Mouse (Mus musculus) cerebellum, adult 11-12 months (tissue): Measurements from ENCODE around the gene Plagl2.

ENCODE experiments used
- DNase-seq: peaks from one replicate; pipeline ENCODE4 v3.0.0; 2022

Gene Plagl2

DNA sequence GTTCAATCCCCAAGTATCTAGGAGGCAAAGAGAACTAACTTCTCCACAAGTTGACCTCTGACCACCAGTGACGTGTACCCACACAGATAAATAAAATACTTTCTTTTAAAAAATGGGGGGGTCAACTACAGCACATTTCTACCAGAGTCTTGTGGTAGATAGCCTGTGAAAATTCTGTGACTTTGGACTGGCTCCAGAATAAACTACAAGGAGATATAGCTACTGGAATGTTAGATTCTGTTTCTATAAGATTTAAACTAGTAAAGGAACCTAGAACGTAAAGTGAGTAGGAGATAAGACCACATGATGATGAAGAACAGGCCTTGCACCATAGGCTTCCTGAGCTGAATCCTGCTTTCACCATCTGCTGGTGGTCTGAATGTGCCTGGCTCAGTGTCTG, 53.4 kb downstream of the Plagl2 start:
- no peak for DNase-seq

DNA sequence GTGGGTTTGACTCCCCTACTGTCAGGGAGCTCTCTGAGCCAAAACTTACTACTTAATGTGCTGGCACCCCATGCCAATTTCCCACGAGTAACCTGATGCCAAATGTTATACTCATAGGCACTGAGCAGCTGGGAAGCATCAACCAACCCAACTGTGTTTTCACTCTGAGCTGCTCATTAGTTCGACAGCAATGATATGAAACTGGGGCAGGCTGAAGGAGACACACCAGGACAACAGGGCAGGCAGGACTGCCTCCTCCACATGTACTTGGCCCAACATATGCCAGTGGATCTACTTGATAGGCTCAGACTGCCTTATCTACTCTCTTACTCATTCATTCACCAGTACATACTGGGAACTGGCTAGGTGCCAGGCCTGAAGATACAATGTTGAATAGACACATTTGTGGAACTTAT, 55.0 kb downstream of the Plagl2 start:
- no peak for DNase-seq

DNA sequence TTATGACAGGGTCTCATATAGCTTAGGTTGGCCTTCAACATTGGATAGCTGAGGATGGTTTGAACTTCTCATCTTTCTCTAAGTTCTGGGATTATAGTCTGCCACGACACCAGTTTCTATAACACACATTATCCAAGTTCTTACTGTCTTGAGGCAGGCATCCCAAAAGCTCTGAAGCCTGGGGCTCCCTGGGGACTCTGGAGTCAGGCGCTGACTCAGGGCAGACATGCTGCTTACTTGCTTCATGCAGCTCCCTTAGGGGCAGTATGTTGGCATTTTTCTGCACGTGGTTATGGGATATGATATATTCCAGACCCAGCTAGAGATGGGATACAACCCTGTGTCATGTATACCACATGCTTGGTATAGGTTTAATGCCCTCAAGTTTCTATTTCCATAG, 61.3 kb downstream of the Plagl2 start:
- no peak for DNase-seq

DNA sequence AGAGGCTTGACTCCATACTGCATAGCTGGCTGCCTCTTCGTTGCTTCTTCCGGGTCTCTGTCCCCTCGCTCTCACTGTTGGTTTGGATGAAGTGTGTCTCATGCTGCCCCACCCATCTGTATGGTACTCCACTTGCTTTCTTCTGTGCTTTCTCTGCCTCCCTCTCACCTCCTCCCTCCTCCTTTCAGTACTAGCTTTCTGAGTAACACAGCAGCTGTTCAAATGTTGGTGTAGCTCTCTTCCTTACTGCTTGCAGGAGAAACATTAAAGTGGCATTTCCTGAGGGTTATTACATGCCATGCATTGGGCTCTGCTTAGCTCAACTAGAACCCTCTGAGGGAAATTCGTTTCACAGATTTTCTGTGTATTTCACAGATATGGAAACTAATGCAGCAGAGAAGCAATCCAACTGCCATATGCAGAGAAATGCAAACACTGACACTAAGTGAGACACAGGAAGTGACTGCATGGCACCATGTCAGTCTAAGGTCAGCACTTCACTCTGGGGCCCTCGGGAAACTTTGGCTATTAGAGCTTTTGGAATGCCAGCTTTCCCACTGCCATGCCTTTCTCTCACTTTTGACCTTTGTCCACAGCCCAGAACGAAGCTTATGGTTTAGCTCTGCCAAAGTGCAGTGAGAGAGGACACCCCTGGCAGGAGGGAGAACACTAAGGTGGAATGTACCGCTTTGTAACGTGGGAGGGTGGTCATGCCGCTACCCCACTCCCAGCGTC, 61.9 kb downstream of the Plagl2 start:
- DNase-seq, result no peak
